Mouse (Mus musculus): ENCODE data around the gene Ust.

Gene Ust

GRCm38 (mm10) chr10:8498951-8499891 is 19.4 kb downstream of the Ust start:
- DNase-seq (ENCODE audit: low spot score): no peak

- DNase-seq (ENCODE audit: low spot score): no peak
Observed at GRCm38 (mm10) chr10:8495543-8496141, 23.0 kb downstream of the Ust start.

DNA sequence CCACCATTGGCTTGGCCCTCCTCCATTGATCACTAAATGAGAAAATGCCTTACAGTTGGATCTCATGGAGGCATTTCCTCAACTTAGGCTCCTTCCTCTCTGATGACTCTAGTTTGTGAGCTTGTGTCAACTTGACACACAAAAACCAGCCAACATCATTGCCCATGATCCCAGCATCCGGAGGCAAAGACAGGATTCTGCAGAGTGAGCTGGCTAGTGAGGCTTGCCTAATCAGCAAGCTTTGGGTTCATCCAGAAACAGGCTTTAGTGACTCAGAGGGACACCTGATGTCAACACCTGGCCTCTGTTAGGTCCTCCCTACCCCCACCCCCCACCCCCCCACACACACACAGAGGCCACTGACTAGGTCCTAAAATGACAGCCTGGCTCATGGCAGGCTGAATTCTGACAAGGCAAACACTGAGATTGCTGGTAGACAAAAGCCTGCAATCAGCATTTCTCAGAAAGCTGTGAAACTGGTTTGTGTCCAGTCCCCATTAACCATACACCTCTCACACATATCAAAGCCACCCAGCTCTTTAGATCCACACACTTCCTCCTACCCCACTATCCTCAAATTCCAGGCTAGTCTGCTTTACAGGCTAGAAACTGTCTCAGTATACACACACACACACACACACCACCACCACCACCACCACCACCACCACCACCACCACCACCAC is 26.6 kb downstream of the Ust start:
- DNase-seq (ENCODE audit: low spot score): no peak

GRCm38 (mm10) chr10:8487388-8487787 is 31.2 kb downstream of the Ust start:
- DNase-seq (ENCODE audit: low spot score): no peak

DNA sequence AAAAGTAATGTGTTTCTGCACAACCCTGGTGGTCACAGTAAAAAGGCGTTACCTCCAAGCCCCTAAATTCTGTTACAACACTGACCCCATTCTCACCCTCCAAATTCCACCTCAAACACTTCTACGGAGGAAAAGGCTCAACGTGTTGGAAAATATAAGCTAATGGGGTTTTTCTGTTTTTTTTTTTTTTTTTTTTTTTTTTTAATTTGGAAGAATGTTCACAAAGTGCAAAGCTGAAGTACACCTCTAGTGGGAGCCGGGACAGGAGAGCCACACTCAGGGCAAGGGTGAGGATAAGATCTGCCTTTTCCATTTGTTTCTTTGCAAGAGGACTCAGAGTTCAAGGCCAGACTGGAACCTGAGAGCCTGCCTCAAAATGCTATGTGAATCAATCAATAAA is 34.1 kb downstream of the Ust start:
- no peak for DNase-seq (ENCODE audit: low spot score)

GRCm38 (mm10) chr10:8482779-8483178 is 35.8 kb downstream of the Ust start:
- no peak for DNase-seq (ENCODE audit: low spot score)

DNA sequence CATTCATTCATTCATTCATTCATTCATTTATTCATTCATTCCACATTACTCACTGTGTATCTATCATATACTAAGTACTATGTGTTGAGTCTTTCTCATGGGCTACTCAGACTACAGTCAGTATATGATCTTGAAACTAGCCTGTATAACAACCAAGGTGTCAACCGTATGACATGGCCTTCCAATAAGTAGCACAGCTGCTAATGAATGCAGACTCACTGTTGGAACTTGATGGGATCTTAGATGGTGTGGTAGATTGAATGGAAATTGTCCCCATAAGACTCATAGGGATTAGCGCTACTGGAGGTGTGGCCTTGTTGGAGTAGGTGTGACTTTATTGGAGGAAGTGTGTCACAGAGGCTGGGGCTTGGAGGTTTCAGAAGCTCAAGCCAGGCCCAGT is 38.8 kb downstream of the Ust start:
- no peak for DNase-seq (ENCODE audit: low spot score)

DNA sequence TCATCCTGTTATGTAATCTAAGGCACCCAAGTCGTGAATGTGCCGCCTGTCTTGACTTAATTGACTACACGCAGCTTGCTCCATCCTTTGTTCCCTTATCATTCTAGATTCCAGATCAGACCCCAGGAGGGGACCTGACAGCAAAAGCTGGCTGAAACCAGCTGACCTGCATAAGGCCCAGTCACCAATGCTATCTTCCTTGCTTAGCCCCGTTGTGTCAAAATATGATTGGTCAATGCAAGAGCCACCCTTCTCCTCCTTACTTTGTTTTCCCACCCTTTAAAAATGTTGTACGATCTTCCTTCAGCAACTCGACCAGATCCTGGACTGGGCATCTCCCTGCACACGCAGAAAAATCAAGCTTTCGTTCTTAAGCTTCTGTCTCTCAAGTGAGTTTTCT is 40.7 kb downstream of the Ust start:
- no peak for DNase-seq (ENCODE audit: low spot score)

DNA sequence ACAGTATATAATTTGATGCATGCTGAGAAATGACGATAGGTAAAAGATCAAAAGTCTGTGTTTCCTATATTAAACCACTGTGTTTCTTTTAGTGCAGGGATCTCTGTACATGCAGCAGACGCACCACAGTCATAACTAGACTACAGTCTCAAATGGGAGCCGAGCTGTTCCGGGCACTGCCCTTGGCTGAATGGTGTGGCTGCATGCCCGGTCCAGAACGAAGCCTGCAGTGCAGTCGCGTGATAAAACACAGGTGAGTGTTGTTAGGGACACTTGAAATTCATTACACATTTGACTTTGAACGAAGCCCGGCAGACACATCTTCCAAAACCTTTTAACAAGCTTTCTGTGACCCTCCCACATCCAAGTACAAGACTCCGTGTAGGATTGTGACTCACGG is 46.6 kb downstream of the Ust start:
- DNase-seq (ENCODE audit: low spot score): no peak

DNA sequence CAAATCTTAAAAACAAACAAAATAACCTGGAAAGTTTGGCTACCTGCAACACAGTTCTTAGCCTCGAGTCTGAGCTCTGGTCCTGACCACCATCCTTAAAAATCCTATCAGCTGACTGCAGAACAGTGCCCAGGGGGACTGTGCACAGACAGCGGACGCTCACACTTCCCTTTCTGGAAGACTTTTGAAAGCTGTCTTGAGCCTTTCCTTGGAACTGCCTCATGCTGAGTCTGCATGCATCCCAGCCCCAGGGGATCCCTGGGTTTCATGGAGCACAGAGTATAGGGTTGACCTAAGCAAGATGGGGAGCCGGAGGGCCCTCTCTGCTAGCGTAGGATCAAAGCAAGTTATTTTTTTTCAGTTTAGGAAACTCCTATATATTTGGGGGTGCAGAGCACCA is 47.6 kb downstream of the Ust start:
- DNase-seq (ENCODE audit: low spot score): no peak

- DNase-seq (ENCODE audit: low spot score): no peak
Observed at GRCm38 (mm10) chr10:8469516-8469915, 49.1 kb downstream of the Ust start.

GRCm38 (mm10) chr10:8468651-8469386 is 49.8 kb downstream of the Ust start:
- DNase-seq (ENCODE audit: low spot score): no peak

- DNase-seq (ENCODE audit: low spot score): no peak
Observed at GRCm38 (mm10) chr10:8465918-8466317, 52.7 kb downstream of the Ust start.

- no peak for DNase-seq (ENCODE audit: low spot score)
Observed at GRCm38 (mm10) chr10:8465216-8465615, 53.4 kb downstream of the Ust start.

DNA sequence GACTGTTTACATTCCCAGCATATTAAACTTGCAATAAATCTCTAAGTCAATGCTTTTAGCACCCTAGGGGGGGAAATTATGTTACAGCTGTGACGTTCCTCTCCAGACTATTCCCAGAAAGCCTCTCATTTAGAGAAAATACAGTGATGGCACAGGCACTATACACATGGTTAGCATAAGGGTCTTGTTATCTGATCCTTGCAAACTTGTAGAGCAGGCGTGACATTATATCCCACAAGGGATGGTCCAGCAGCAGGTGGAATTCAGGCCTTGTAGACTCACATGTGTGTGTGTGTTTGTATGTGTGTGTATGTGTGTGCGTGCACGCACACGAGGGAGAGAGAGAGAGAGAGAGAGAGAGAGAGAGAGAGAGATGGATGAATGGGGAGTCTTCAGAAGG is 57.3 kb downstream of the Ust start:
- DNase-seq (ENCODE audit: low spot score): no peak

GRCm38 (mm10) chr10:8454711-8455110 is 63.9 kb downstream of the Ust start:
- no peak for DNase-seq (ENCODE audit: low spot score)

GRCm38 (mm10) chr10:8447681-8448080 is 70.9 kb downstream of the Ust start:
- no peak for DNase-seq (ENCODE audit: low spot score)

DNA sequence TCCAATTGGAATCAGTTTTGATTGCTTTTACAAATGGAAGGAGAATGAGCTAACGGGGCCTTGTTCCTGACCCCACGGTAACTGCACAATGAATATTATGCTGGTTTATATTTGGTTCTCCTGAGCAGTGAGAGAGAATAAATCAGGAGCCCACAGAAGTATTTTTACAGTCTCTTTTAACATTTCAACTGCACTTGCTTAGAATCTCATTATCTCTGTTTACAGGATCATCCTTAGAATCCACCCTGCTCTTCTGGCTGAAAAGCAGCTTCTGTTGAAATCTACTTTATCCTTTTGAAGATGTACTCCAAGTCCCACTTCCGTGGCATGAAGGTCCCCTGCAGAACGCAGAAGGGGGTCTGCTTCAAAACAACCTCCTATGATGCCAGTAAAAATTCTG is 71.7 kb downstream of the Ust start:
- DNase-seq (ENCODE audit: low spot score): no peak

GRCm38 (mm10) chr10:8444052-8444451 is 74.6 kb downstream of the Ust start:
- DNase-seq (ENCODE audit: low spot score): no peak

GRCm38 (mm10) chr10:8431857-8432256 is 86.8 kb downstream of the Ust start:
- no peak for DNase-seq (ENCODE audit: low spot score)

- DNase-seq (ENCODE audit: low spot score): no peak
Observed at GRCm38 (mm10) chr10:8428787-8429778, 89.5 kb downstream of the Ust start.
